ENCODE assay signal across 12 mouse cellular contexts in genomic region chr13:81852309-81852978, GRCm38 (mm10).
DNase-seq lines count a peak whose midpoint lies in the region; ATAC-seq lines count a peak whose summit lies in the region.
"Had no signal": no experiment of that assay in that cellular context is flagged by ENCODE, and none has a peak within 500 bp of the region (broad histone marks: within the 10 kb centered on the region; RNA-seq: fewer than 3 reads in every experiment).

No protein-coding gene starts in this region.

- H3K36me3 ChIP-seq in heart, embryonic 13.5 days, result no peaks in the 10 kb centered on the region
- H3K36me3 ChIP-seq in liver, embryonic 13.5 days, result no peaks in the 10 kb centered on the region
- no peaks in the 10 kb centered on the region for H3K36me3 ChIP-seq in hindbrain, embryonic 11.5 days (ENCODE audit: control insufficient read depth, insufficient read depth, low read length)
- H3K36me3 ChIP-seq: embryonic facial prominence, embryonic 10.5 days; hindbrain, embryonic 15.5 days; limb, embryonic 10.5 days had no signal

- no peak overlapping the region for H3K4me3 ChIP-seq in heart, embryonic 13.5 days
- H3K4me3 ChIP-seq in liver, embryonic 13.5 days (replicated peaks), result no peak overlapping the region
- H3K4me3 ChIP-seq in hindbrain, embryonic 11.5 days (ENCODE audit: low read depth, low read length), result no peak overlapping the region
- H3K4me3 ChIP-seq: embryonic facial prominence, embryonic 10.5 days; hindbrain, embryonic 15.5 days; limb, embryonic 10.5 days had no signal

- peak; percentile 89 for ATAC-seq in heart, embryonic 13.5 days (ENCODE audit: extremely low read depth, insufficient number of reproducible peaks, low FRiP score, low TSS enrichment)
- peak; percentile 97 for ATAC-seq in liver, embryonic 13.5 days (ENCODE audit: low read depth)
- ATAC-seq in hindbrain, embryonic 11.5 days (ENCODE audit: low FRiP score), result no peak

- intact Hi-C loops in heart, postnatal 25 days (cut with DNase I), result no loop called here

- H3K9me3 ChIP-seq in heart, embryonic 13.5 days, result no peaks in the 10 kb centered on the region
- no peaks in the 10 kb centered on the region for H3K9me3 ChIP-seq in liver, embryonic 13.5 days (replicated peaks)
- H3K9me3 ChIP-seq in hindbrain, embryonic 11.5 days (ENCODE audit: control insufficient read depth, low read length), result no peaks in the 10 kb centered on the region
- H3K9me3 ChIP-seq: embryonic facial prominence, embryonic 10.5 days; hindbrain, embryonic 15.5 days; limb, embryonic 10.5 days had no signal

- H3K9ac ChIP-seq in heart, embryonic 13.5 days, result no peak overlapping the region
- 0 out of 2 replicates have a peak overlapping the region, but pooled peaks have one; percentile 22 for H3K9ac ChIP-seq in liver, embryonic 13.5 days
- H3K9ac ChIP-seq in hindbrain, embryonic 11.5 days (ENCODE audit: low read depth, low read length), result no peak overlapping the region
- H3K9ac ChIP-seq: hindbrain, embryonic 15.5 days had no signal

- no peaks in the 10 kb centered on the region for H3K27me3 ChIP-seq in heart, embryonic 13.5 days (replicated peaks)
- H3K27me3 ChIP-seq in liver, embryonic 13.5 days, result no peaks in the 10 kb centered on the region
- H3K27me3 ChIP-seq in hindbrain, embryonic 11.5 days (ENCODE audit: control insufficient read depth, insufficient read depth, low read length), result no peaks in the 10 kb centered on the region
- H3K27me3 ChIP-seq: hindbrain, embryonic 15.5 days had no signal

- H3K4me2 ChIP-seq in heart, embryonic 13.5 days, result no peak overlapping the region
- H3K4me2 ChIP-seq in liver, embryonic 13.5 days, result peak overlapping the region; percentile 48
- H3K4me2 ChIP-seq in hindbrain, embryonic 11.5 days (replicated peaks; ENCODE audit: low read depth, low read length), result no peak overlapping the region
- H3K4me2 ChIP-seq: hindbrain, embryonic 15.5 days had no signal

- H3K4me1 ChIP-seq in heart, embryonic 13.5 days, result peaks cover 12% of the 10 kb centered on the region
- H3K4me1 ChIP-seq in liver, embryonic 13.5 days (replicated peaks), result peaks cover 12% of the 10 kb centered on the region
- H3K4me1 ChIP-seq in hindbrain, embryonic 11.5 days (replicated peaks; ENCODE audit: control insufficient read depth, insufficient read depth, low read length), result no peaks in the 10 kb centered on the region
- H3K4me1 ChIP-seq: embryonic facial prominence, embryonic 10.5 days; hindbrain, embryonic 15.5 days; limb, embryonic 10.5 days had no signal

- H3K27ac ChIP-seq in heart, embryonic 13.5 days (replicated peaks), result no peak overlapping the region
- peak overlapping the region; percentile 91 for H3K27ac ChIP-seq in liver, embryonic 13.5 days
- no peak overlapping the region for H3K27ac ChIP-seq in hindbrain, embryonic 11.5 days (ENCODE audit: low read depth, low read length)
- H3K27ac ChIP-seq: embryonic facial prominence, embryonic 10.5 days; hindbrain, embryonic 15.5 days; limb, embryonic 10.5 days had no signal

- DNase-seq in heart, postnatal 25 days (ENCODE audit: low spot score), result no peak
- peak; percentile 51 for DNase-seq in ES-CJ7 (ENCODE audit: low read depth, low spot score)
- DNase-seq in c-Kit-positive CD71-positive TER-119-negative erythroid progenitor cells, embryonic 14.5 days (ENCODE audit: low read depth), result peak; percentile 39
- peak; percentile 76 for DNase-seq in liver, embryonic 13.5 days
- no peak for DNase-seq in hindbrain, embryonic 11.5 days (ENCODE audit: low spot score)
- DNase-seq in kidney, postnatal 14 days, result no peak
- DNase-seq in layer of hippocampus, postnatal 14 days (ENCODE audit: low spot score in 2 of 2), result no peak
- DNase-seq: lung, postnatal 4 days had no signal

- WGBS in heart, embryonic 13.5 days, result 27% methylated on average over 2 of the region's 2 CpGs
- 14% methylated on average over 2 of the region's 2 CpGs for WGBS in liver, embryonic 13.5 days (ENCODE audit: insufficient replicate concordance)
- 63% methylated on average over 2 of the region's 2 CpGs for WGBS in hindbrain, embryonic 11.5 days

Comparison
In these comparisons a context has a peak if more than half of its experiments do, and no peak if none do; other contexts are left out.
1. DNase-seq: peak in ES-CJ7 (single experiment), c-Kit-positive CD71-positive TER-119-negative erythroid progenitor cells, embryonic 14.5 days (single experiment) and liver, embryonic 13.5 days (single experiment); none in heart, postnatal 25 days (single experiment), hindbrain, embryonic 11.5 days (single experiment), kidney, postnatal 14 days (single experiment) and layer of hippocampus, postnatal 14 days (0 of 2).